Mouse (Mus musculus) intestine, postnatal 0 days (tissue): ENCODE measurements around the gene 4930519G04Rik. TPM values are rescaled to one million over a fixed set of nuclear protein-coding genes. Genes with fewer than 3 reads are reported as not detected.

Experiments used
- ATAC-seq: fragments of 200-750 bp; cut with Nextera tagmentation; 2 replicates; pipeline ENCODE4 v1.8.0; 2017; ENCODE audit warnings: mild to moderate bottlenecking, moderate TSS enrichment, moderate library complexity
- H3K27ac ChIP-seq: fragments of 300-500 bp; sonication (generic); 2 replicates; pipeline ENCODE4 v1.5.1; 2014; ENCODE audit warnings: mild to moderate bottlenecking, low read depth, low read length, moderate library complexity
- H3K27me3 ChIP-seq: fragments of 300-500 bp; sonication (generic); replicated peaks from 2 replicates; pipeline ENCODE4 v1.6.1; 2014; ENCODE audit warnings: low read length, mixed read lengths; ENCODE audit not compliant: control insufficient read depth, insufficient read depth
- H3K36me3 ChIP-seq: fragments of 300-500 bp; sonication (generic); 2 replicates; pipeline ENCODE4 v1.6.1; 2014; ENCODE audit warnings: mild to moderate bottlenecking, moderate library complexity; ENCODE audit not compliant: control insufficient read depth, insufficient read depth
- H3K4me1 ChIP-seq: fragments of 300-500 bp; sonication (generic); replicated peaks from 2 replicates; pipeline ENCODE4 v1.6.1; 2014; ENCODE audit warnings: antibody characterized with exemption, low read length, mixed read lengths; ENCODE audit not compliant: control insufficient read depth, insufficient read depth
- H3K4me2 ChIP-seq: fragments of 300-500 bp; sonication (generic); replicated peaks from 2 replicates; pipeline ENCODE4 v1.6.1; 2014; ENCODE audit warnings: low read depth, mild to moderate bottlenecking, moderate library complexity
- H3K4me3 ChIP-seq: fragments of 300-500 bp; sonication (generic); 2 replicates; pipeline ENCODE4 v1.5.1; 2014; ENCODE audit warnings: low read depth, low read length
- H3K9ac ChIP-seq: fragments of 300-500 bp; sonication (generic); 2 replicates; pipeline ENCODE4 v1.6.1; 2014; ENCODE audit warnings: mild to moderate bottlenecking, low read depth, low read length
- H3K9me3 ChIP-seq: fragments of 300-500 bp; sonication (generic); 2 replicates; pipeline ENCODE4 v1.6.1; 2016; ENCODE audit warnings: mixed run types; ENCODE audit not compliant: control insufficient read depth
- CTCF ChIP-seq: sonication (generic); IDR thresholded peaks from 2 replicates; pipeline ENCODE4 v1.5.1; 2016; ENCODE audit warnings: low read depth, mild to moderate bottlenecking, control low read depth, antibody characterized with exemption, moderate library complexity
- WGBS: fragments of 180-500 bp; shearing (Covaris S2); extraction: QIAGEN DNeasy Blood & Tissue Kit; methylation state at CpG from one replicate; pipeline ENCODE4 v1.1.7; 2014; 5-methylcytosine and 5-hydroxymethylcytosine counted together
- polyA plus RNA-seq: library from polyadenylated mRNA; unstranded; fragments of >200 nt; fragmentation: Nextera tagmentation; extraction: Ambion mirVana; gene quantifications from 2 replicates; pipeline ENCODE4 v1.2.1, GENCODE M21; 2015

4930519G04Rik gene
- polyA plus RNA-seq, 1 experiment from 2014 or later = not detected

DNA sequence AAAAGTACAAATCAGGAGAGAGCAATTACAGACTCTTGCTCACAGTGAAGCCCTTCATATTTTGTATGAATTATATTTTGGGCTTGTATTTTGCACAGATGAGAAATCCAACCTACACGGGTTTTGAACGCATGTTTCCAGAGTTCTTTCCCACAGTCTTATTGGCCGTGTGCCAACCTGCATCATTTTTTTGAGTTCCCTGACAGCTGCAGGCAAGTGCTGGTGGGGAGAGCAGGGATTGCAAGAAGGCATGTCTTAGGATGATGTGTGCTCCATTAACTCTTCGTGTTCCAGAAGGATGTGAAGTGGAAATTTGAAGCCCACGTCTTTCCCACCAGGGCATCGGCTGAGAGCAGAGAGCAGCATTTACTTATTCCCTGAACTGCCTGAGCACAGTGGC, 36.9 kb upstream of the 4930519G04Rik start:
- no peak for TF ChIP-seq CTCF
- no peaks in the 10 kb centered on the region for H3K4me1 ChIP-seq

DNA sequence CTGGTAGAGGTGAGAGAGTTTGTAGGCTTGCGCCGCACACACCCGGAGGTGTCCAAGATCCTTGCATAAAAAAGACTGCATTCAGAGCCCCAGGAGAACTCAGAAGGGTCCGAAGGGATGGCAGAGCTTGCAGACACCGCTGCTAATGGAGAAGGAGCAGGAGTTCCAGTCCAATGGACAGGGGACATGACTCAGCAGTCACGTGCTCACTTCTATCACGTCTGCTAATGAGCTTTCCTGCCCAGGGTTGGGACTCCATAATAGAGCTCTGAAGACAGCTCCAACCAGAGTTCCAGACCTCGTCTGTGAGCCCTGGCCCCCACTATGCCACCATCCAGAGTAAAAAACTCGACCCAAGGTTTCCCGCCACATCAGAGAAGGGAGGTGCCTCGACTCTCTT, 35.3 kb upstream of the 4930519G04Rik start:
- H3K4me2 ChIP-seq = no peak overlapping the region
- H3K9me3 ChIP-seq = no peaks in the 10 kb centered on the region
- no peaks in the 10 kb centered on the region for H3K36me3 ChIP-seq
- no peak overlapping the region for H3K4me3 ChIP-seq
- H3K27me3 ChIP-seq = no peaks in the 10 kb centered on the region
- ATAC-seq = no peak
- no peak overlapping the region for H3K27ac ChIP-seq
- TF ChIP-seq CTCF = no peak
- no peak overlapping the region for H3K9ac ChIP-seq
- H3K4me1 ChIP-seq = no peaks in the 10 kb centered on the region
- 73% methylated on average over 10 of the region's 11 CpGs for WGBS

More for the DNA sequence above, 36.9 kb upstream of the 4930519G04Rik start:
- H3K36me3 ChIP-seq = no peaks in the 10 kb centered on the region
- H3K9me3 ChIP-seq = no peaks in the 10 kb centered on the region
- 63% methylated on average over 6 of the region's 6 CpGs for WGBS
- no peak for ATAC-seq
- H3K9ac ChIP-seq = no peak overlapping the region
- no peak overlapping the region for H3K4me3 ChIP-seq
- H3K27ac ChIP-seq = no peak overlapping the region
- H3K27me3 ChIP-seq = no peaks in the 10 kb centered on the region
- H3K4me2 ChIP-seq = no peak overlapping the region

DNA sequence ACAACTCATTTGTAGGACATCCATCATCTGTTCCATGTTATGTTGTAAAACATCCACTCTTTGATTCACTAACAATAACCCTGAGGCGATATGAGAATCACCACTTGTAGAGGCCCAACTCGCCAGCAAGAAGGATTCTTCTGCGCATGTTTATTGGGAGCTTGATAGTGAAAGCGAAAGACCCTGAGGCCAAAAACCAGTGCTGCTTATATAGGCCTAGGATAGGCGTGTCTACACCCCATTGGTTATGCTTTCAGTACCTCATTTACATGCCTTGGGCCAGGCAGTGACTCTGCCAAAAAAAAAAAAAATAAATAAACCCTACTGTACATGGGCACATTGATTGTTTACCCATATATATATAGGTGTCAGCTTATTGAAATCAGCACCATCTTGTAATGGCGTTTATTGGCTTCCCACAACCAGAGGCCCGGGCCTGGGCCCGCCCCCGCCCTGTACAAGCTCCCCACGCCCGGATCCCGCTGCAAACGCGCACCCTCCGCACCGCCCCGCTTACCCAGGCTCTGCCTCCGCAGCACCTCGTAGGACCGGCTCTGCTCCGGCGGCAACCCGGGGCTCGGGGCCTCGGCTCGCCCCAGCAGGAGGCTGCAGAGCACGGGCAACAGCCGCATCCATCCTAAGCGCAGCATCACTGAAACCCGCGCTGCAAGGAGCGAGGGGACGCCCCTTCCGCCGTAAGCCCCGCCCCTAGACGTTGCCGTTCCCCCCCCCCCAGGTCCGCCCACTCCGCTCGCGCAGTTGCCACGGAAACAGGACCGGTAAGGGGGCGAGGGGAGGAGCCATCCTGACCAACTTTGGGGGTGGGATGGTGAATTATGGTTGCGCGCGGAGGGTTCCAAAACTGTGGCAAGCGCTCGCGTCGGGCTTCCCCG, 30.4 kb upstream of the 4930519G04Rik start, which contains the start of gene 1500011B03Rik:
Gene 1500011B03Rik, minus strand, starts transcription at position 673 of the 893 bp plus-strand sequence.
- 9% methylated on average over 53 of the region's 53 CpGs for WGBS
- TF ChIP-seq CTCF = no peak
- Histone ChIP-seq H3K27me3 (no peaks in the 10 kb centered on the region), H3K4me3 (peak within 1 kb of the TSS; percentile 57), H3K9ac (peak within 1 kb of the TSS; percentile 51), H3K4me1 (no peaks in the 10 kb centered on the region), H3K4me2 (peak within 1 kb of the TSS; percentile 83), H3K27ac (0 out of 2 replicates have a peak within 1 kb of the TSS, but pooled peaks have one; percentile 28), H3K9me3 (no peaks in the 10 kb centered on the region), H3K36me3 (no peaks in the 10 kb centered on the region)
- peak; percentile 25 for ATAC-seq

DNA sequence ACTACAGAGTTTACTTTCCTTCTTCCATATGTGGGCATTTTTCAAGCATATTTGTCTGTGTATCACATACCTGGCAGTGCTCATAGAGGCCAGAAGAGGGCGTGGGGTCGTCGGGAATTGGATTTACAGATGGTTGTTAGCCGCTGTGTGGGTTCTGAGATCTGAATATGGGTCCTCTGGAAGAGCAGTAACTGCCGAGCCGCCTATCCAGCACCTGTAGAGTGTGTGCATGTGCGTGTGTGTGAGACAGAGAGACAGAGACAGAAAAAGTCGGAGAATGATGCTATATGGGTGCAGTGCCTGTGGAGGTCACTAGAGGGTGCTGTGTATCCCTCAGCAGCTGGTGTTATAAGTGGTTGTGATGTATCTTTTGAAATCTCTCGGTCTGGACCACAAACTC, 29.3 kb upstream of the 4930519G04Rik start:
- ATAC-seq = no peak
- H3K4me2 ChIP-seq = peak overlapping the region; percentile 83

DNA sequence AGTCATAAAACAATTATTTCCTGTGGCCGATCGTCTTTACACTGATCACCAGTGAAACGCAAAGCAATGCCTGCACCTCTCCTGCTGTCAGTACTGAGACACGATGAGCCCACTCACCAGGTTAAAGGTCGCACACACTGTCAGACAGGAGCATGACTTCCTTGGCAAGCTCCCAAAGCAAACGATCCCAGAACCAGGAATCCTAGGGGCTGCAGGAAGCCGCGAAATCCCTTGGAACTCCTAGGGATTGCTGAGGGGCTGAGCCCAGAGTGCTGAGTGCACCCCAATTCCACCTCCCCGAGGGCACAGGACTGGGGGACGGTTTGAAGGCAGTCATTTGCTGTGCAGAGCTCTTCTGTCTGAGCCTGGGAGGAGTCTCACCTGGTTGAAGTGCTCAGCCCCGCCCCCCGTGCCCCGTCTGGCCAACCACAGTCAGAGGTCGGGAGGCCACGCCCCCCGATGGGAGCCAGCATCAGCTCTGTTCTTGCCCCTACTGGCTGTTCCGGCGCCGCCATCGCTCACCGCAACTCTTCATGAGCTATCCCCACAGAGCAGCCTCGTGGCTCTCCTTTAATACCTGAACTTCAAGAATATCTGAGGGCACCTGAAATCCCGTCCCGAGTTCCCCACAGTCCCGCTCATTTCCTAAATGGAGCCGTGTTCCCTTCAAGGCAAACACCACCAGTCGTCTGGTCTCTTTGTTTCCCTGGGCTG, 27.3 kb upstream of the 4930519G04Rik start:
- peak overlapping the region; percentile 63 for H3K4me2 ChIP-seq
- 4% methylated on average over 27 of the region's 27 CpGs for WGBS
- no peaks in the 10 kb centered on the region for H3K36me3 ChIP-seq
- H3K9ac ChIP-seq = no peak overlapping the region
- no peaks in the 10 kb centered on the region for H3K4me1 ChIP-seq
- peak; percentile 96 for ATAC-seq
- TF ChIP-seq CTCF = peak; percentile 46
- H3K4me3 ChIP-seq = peak overlapping the region; percentile 37
- H3K27me3 ChIP-seq = no peaks in the 10 kb centered on the region
- no peaks in the 10 kb centered on the region for H3K9me3 ChIP-seq
- peak overlapping the region; percentile 41 for H3K27ac ChIP-seq

More for the DNA sequence above, 29.3 kb upstream of the 4930519G04Rik start:
- 23% methylated on average over 9 of the region's 9 CpGs for WGBS
- Histone ChIP-seq H3K9ac (no peak overlapping the region), H3K36me3 (no peaks in the 10 kb centered on the region), H3K9me3 (no peaks in the 10 kb centered on the region), H3K4me1 (no peaks in the 10 kb centered on the region), H3K27me3 (no peaks in the 10 kb centered on the region), H3K27ac (0 out of 2 replicates have a peak overlapping the region, but pooled peaks have one; percentile 28), H3K4me3 (no peak overlapping the region)
- TF ChIP-seq CTCF = peak; percentile 84

DNA sequence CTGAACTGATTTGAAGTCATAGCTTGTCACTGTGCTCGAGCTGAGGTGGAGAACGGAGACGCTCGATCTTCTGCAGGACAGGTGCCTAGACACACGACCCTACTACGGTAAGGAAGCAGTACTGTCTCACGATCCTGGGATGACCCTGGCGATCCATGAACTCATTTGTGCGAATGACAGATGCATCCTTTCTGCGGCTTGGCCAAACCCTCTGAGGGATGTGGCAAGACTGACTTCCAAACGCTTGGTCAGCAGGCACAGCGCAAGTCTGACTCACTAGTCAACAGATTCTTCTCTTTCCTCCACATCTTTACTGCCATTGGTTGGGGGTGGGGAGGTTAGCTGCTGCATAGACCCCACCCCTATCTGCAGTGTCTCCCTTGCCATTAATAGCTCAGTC, 26.0 kb upstream of the 4930519G04Rik start:
- no peaks in the 10 kb centered on the region for H3K4me1 ChIP-seq
- ATAC-seq = no peak
- WGBS = 81% methylated on average over 12 of the region's 12 CpGs
- no peak overlapping the region for H3K9ac ChIP-seq
- no peaks in the 10 kb centered on the region for H3K9me3 ChIP-seq
- no peak overlapping the region for H3K4me2 ChIP-seq
- no peak for TF ChIP-seq CTCF
- no peak overlapping the region for H3K4me3 ChIP-seq
- no peaks in the 10 kb centered on the region for H3K27me3 ChIP-seq
- H3K36me3 ChIP-seq = no peaks in the 10 kb centered on the region
- no peak overlapping the region for H3K27ac ChIP-seq
